Mouse (Mus musculus) liver, adult 2 months (tissue): Measurements from ENCODE around the gene Cog5.

Experiments used
- CTCF ChIP-seq: fragments of 200-500 bp; IDR thresholded peaks from 2 replicates; pipeline ENCODE4 v1.5.1; 2011; ENCODE audit warnings: low read depth, low read length, control low read depth
- POLR2A ChIP-seq: fragments of 200-500 bp; IDR thresholded peaks from 2 replicates; pipeline ENCODE4 v1.6.1; 2011; ENCODE audit warnings: low read length, control low read depth; ENCODE audit not compliant: insufficient read depth; ENCODE audit errors: extremely low read depth

DNA sequence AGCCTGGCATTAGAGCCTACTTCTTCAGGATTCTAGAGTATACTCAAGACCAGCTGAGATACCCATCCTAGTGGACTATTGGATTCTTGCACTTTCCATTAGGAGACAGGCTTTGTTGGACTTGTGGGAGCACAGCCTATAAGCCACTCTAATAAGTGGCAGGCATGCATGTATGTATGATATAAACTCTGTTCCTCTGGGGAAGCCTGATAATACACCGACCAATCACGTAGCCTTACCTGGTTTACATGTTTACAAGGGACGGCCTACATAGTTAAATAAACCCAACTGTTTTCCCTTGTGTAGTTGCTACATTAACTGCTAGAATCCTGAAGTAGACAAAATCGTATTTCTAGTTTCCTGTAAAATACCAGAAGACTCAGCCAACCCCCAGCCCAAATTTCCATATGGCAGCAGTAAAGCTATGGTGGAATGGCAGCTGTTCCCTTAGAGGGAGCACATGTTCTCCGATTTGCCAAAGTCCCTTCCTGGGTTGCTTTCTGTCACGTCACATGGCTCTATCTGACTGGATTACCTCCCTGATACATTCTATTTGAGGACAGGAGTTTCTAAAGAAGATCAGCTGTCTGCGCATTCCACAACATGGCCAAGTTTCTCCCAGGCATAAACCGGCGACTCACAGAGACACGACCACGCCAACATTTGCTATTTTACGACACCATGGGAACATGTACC lies 311.0 kb downstream of the Cog5 start:
- TF ChIP-seq CTCF, result no peak
- no peak for TF ChIP-seq POLR2A
